Mouse (Mus musculus): Measurements from ENCODE around the gene Rasgef1b. TPM values are rescaled to one million over a fixed set of nuclear protein-coding genes. Genes with fewer than 3 reads are reported as not detected.
"Not testable (repeated sequence)": the region's sequence is repeated elsewhere in the genome, so short reads cannot be mapped to it uniquely, and the experiment has no call there.

Rasgef1b gene
- polyA plus RNA-seq, 1 experiment from 2014 or later: 65.7 TPM

DNA sequence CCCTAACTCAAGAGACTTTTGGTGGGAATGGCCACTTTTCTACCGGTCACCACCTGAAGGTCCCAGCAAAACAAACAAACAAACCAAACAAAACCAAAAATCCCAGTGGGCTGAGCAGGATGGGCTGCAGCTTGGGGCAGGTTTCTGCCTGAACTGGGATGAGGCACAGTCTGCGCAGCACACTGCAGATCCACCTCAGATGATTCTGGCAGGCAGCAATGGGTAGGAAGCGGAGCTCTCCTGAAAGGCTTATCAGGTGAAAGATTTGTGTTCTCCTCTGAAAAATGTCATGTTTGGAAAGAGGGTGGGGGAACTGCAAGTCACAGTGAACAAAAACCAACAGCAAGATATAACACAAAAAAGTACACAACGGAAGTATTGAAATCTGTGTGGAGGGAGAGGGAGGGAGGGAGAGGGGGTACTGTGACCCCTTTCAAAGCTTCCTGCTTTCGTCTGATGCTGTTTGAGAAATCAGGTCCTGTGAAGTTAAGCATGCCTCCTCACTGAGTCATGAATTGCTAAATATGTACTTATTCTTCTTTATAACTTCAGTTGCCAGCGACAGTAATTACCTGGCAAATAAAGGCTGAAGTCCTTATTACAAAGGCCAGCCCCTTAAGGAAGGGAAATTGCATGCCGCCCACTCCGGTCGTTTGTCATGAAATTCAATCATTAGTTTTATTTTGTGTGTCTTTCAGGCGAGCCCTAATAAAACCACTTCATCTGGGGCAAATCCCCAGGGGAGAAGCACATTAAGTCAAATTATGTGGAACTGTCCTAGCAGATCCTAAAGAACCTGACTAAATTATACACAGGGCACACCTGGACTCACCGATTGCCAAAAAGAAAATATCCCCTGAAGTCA is 491.7 kb downstream of the Rasgef1b start:
- no peaks in the 10 kb centered on the region for H3K4me1 ChIP-seq
- H3K36me3 ChIP-seq (replicated peaks): no peaks in the 10 kb centered on the region; the same call in 1 of the 2 replicates
- H3K9me3 ChIP-seq: no peaks in the 10 kb centered on the region
- no peak overlapping the region for H3K9ac ChIP-seq
- no peak for ATAC-seq (replicated peaks)
- H3K27me3 ChIP-seq (replicated peaks): no peaks in the 10 kb centered on the region
- H3K27ac ChIP-seq: no peak overlapping the region
- WGBS: 74% methylated on average over 11 of the region's 11 CpGs
- no peak overlapping the region for H3K4me2 ChIP-seq
- H3K4me3 ChIP-seq: no peak overlapping the region

DNA sequence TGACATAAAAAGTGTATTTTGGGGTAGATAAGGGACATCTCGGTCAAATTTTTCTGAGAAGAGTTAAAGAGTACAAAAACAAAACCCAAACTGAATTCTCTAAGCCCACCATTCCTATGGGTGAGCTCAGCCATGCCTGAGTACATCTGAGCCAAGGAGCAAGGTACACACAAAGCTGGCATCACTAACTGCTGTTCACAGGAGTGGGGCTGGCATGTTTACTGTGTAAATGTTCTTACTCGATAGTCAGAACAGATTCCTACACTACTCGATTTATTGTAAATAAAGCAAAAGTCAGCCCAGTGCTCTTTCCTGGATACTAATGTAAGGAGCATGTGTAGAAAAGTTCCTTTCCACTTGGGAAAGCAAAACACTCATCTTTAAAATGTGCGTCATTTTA is 492.4 kb downstream of the Rasgef1b start:
- Histone ChIP-seq H3K27me3 (replicated peaks) (no peaks in the 10 kb centered on the region), H3K4me1 (no peaks in the 10 kb centered on the region), H3K27ac (no peak overlapping the region), H3K36me3 (replicated peaks) (no peaks in the 10 kb centered on the region; the same call in 1 of the 2 replicates), H3K4me2 (no peak overlapping the region), H3K9me3 (no peaks in the 10 kb centered on the region), H3K4me3 (no peak overlapping the region), H3K9ac (no peak overlapping the region)
- no peak for ATAC-seq (replicated peaks)
- 87% methylated on average over 4 of the region's 4 CpGs for whole genome bisulfite sequencing

DNA sequence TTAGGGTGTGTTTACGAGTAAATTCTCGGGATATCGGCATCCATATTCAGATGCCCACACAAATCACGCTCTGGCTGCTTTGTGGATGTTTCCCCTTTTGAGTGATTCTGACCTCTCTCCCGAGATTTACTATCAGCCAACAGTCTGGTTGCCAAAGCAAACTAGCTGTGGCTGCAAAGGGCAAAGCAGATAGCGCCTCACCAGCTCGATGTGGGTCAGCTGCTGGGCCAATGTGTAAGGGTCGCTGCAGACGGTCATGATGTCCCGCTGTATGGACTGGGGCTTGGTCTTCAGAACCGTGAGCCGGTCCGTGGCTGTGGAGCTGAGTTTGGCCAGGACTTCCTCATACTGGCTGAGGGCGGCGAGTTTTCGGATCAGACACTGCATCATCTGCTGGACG is 494.6 kb downstream of the Rasgef1b start:
- peaks cover 3% of the 10 kb centered on the region; the same call in 1 of the 2 replicates for H3K36me3 ChIP-seq (replicated peaks)
- H3K4me2 ChIP-seq: no peak overlapping the region
- H3K9me3 ChIP-seq: no peaks in the 10 kb centered on the region
- no peak overlapping the region for H3K4me3 ChIP-seq
- H3K9ac ChIP-seq: no peak overlapping the region
- ATAC-seq (replicated peaks): no peak
- H3K4me1 ChIP-seq: no peaks in the 10 kb centered on the region
- no peak overlapping the region for H3K27ac ChIP-seq
- 92% methylated on average over 17 of the region's 17 CpGs for WGBS
- no peaks in the 10 kb centered on the region for H3K27me3 ChIP-seq (replicated peaks)

DNA sequence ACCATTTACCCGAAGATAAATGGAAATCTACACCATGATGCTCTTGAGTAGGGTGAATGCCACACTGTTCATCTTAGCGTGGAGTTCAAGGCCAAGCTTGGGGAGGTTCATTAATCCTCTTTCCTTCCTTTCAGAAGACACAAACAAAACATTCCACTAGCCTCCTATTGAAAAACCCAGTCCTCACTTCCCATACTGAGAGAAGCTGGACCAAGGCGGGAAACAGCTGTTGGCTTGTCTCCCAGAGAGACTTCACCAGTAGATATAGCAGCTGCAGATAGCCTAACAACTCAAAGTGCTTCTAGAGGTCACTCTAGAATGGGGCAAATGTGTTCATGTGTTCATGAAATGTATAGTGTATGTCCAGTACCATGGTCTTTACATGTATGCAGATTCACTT is 495.7 kb downstream of the Rasgef1b start:
- no peak for ATAC-seq (replicated peaks)
- H3K9me3 ChIP-seq: no peaks in the 10 kb centered on the region
- no peak overlapping the region for H3K27ac ChIP-seq
- H3K27me3 ChIP-seq (replicated peaks): no peaks in the 10 kb centered on the region
- H3K4me2 ChIP-seq: no peak overlapping the region
- WGBS: 73% methylated on average over 3 of the region's 3 CpGs
- H3K36me3 ChIP-seq (replicated peaks): peaks cover 9% of the 10 kb centered on the region; the same call in 1 of the 2 replicates
- H3K4me1 ChIP-seq: no peaks in the 10 kb centered on the region
- no peak overlapping the region for H3K9ac ChIP-seq
- H3K4me3 ChIP-seq: no peak overlapping the region

DNA sequence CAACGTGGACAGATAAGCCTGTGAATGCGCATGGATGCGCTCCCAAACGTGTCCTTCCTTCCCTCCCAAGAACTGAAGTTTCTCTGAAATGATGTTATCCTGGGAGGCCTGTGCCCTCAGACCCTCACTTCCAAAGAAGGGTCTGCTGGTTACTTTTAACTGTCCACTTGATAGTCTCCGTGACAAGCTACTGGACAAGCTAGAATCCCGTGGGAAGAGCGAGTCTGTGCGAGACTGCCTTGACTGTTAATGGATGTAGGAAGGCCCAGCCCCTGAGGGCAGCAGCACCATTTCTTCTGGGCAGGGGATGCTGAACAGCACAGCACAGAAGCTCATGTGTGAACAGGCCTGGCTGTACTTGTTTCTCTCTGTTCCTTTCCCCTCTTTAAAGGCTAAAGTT is 496.5 kb downstream of the Rasgef1b start:
- H3K27ac ChIP-seq: no peak overlapping the region
- no peak overlapping the region for H3K4me2 ChIP-seq
- H3K4me1 ChIP-seq: no peaks in the 10 kb centered on the region
- H3K9ac ChIP-seq: no peak overlapping the region
- ATAC-seq (replicated peaks): no peak
- H3K27me3 ChIP-seq (replicated peaks): no peaks in the 10 kb centered on the region
- H3K9me3 ChIP-seq: no peaks in the 10 kb centered on the region
- H3K4me3 ChIP-seq: no peak overlapping the region
- H3K36me3 ChIP-seq (replicated peaks): peaks cover 16% of the 10 kb centered on the region; the same call in 1 of the 2 replicates
- WGBS: 90% methylated on average over 8 of the region's 8 CpGs

DNA sequence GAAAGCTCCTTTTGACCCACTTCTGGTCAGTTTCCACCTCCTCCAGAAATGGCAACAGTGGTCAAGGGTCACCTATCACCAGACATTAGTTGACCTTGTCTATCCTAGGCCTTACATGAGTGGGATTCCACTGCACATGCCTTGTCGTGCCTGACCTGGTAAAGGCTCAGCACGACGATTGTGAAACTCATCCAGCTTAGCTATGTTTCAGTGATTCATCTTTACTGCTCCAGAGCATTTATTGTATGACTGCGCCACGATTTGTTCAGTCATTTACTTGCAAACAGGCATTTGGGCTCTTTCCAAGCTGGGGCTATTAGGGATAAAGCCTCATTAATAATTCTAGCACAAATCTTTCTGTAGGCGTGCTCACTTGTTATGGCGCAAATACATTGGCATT is 498.4 kb downstream of the Rasgef1b start:
- Histone ChIP-seq H3K9me3 (no peaks in the 10 kb centered on the region), H3K4me3 (no peak overlapping the region), H3K36me3 (replicated peaks) (peaks cover 17% of the 10 kb centered on the region; the same call in 1 of the 2 replicates), H3K4me1 (no peaks in the 10 kb centered on the region), H3K27ac (no peak overlapping the region), H3K27me3 (replicated peaks) (no peaks in the 10 kb centered on the region), H3K4me2 (no peak overlapping the region), H3K9ac (no peak overlapping the region)
- 73% methylated on average over 7 of the region's 7 CpGs for WGBS
- ATAC-seq (replicated peaks): no peak

DNA sequence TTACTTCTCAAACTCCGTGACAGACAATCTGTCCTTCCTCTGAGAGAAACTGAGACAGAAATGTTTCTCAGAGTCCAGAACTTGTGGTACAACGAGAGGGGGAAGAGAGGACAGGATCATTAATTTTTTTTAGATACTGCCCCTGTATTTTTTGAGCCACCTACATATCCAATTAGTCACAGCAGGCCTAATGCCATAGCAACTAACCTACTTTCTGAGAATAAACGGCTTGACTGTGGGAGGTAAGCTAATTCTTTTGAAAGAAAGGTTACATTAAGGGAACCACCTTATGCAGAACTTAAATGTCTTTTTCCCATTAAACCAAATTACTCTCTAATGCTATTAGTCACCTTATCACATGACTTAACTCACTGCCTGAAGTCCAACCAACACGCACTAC is 501.5 kb downstream of the Rasgef1b start:
- H3K27ac ChIP-seq: no peak overlapping the region
- no peaks in the 10 kb centered on the region for H3K27me3 ChIP-seq (replicated peaks)
- H3K9me3 ChIP-seq: no peaks in the 10 kb centered on the region
- H3K4me2 ChIP-seq: no peak overlapping the region
- H3K4me1 ChIP-seq: no peaks in the 10 kb centered on the region
- peaks cover 24% of the 10 kb centered on the region; the same call in 1 of the 2 replicates for H3K36me3 ChIP-seq (replicated peaks)
- 69% methylated on average over 4 of the region's 4 CpGs for WGBS
- ATAC-seq (replicated peaks): no peak
- H3K4me3 ChIP-seq: no peak overlapping the region
- no peak overlapping the region for H3K9ac ChIP-seq

DNA sequence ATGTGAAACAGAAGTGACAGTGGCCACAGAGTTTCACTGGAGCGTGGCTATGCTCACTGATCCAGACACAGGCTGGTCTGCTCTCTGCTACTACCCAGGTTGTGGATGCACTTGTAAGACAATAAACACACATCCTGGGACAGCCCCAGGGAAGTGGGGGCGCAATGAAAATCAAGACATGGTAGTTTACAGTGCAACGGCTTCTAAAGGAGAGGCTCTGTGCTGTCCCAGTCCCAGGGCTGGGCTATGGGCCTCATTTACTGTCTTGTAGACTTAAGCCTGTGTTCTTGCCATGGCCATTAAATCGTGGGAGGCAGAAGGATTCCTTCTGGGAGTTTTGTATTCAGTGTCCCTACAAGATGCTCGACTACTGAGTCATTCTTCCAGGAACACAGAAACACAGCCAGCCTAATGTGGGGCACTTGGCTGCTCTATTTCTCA is 504.3 kb downstream of the Rasgef1b start:
- no peak for ATAC-seq (replicated peaks)
- peaks cover 45% of the 10 kb centered on the region for H3K36me3 ChIP-seq (replicated peaks)
- H3K4me2 ChIP-seq: no peak overlapping the region
- H3K27ac ChIP-seq: no peak overlapping the region
- H3K27me3 ChIP-seq (replicated peaks): no peaks in the 10 kb centered on the region
- H3K4me1 ChIP-seq: no peaks in the 10 kb centered on the region
- H3K9me3 ChIP-seq: no peaks in the 10 kb centered on the region
- H3K4me3 ChIP-seq: no peak overlapping the region
- H3K9ac ChIP-seq: no peak overlapping the region
- WGBS: 56% methylated on average over 5 of the region's 5 CpGs

DNA sequence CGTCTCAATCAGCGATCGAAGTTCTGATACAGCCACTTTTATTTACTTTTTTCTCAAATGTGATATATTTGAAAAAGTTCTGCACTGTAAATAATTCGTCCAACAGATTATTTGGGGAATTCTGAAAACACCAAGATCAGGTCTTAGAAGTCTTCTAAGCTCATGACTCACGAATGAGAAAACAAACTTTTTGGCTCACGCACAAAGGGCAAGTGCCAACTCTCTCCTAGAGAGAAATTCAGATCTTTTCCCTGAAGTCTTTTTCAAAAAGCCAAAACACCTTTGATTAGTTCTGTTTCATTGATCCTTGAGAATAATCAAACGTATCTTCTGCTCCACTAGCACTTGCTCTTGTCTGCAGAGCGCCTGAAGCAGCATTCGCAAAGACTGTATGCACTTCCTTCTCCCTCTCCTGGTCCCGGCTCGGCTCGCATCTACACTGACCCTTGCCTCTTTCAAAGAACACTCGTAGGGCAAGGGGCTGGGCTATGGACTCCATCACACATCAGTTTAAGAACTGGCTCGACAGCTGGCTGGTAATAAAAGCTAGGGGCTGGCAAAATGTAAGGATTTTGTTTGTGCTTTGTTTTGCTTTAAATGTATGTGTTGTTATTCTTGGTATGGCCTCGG is 504.9 kb downstream of the Rasgef1b start:
- no peak for ATAC-seq (replicated peaks)
- Histone ChIP-seq H3K4me3 (no peak overlapping the region), H3K27me3 (replicated peaks) (no peaks in the 10 kb centered on the region), H3K9ac (no peak overlapping the region), H3K4me1 (no peaks in the 10 kb centered on the region), H3K4me2 (no peak overlapping the region), H3K9me3 (no peaks in the 10 kb centered on the region), H3K27ac (no peak overlapping the region), H3K36me3 (replicated peaks) (peaks cover 42% of the 10 kb centered on the region)
- WGBS: 62% methylated on average over 15 of the region's 15 CpGs

DNA sequence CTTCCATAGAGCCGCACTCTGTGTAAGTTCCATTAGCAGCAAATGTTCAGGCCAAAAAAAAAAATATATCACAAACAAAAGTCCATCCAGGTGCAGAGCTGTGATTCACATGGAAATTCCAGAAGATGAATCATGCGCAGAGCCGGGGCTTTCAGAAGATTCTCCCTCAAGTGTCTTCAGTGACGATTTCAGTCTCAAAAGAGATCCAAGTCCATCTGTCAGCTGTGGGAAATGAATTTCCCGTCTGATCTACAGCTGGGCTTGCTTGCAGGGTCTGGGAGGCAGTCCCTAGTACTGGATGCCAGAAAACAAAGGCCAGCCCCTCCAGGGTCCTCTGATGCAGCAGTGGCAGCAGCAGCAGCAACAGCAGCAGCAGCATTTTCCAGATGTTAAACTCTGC is 510.5 kb downstream of the Rasgef1b start:
- ATAC-seq (replicated peaks): no peak
- Histone ChIP-seq H3K4me1 (no peaks in the 10 kb centered on the region), H3K36me3 (replicated peaks) (peaks cover 34% of the 10 kb centered on the region), H3K9ac (no peak overlapping the region), H3K9me3 (no peaks in the 10 kb centered on the region), H3K4me2 (no peak overlapping the region), H3K4me3 (no peak overlapping the region), H3K27me3 (replicated peaks) (no peaks in the 10 kb centered on the region), H3K27ac (no peak overlapping the region)
- 46% methylated on average over 5 of the region's 5 CpGs for WGBS

DNA sequence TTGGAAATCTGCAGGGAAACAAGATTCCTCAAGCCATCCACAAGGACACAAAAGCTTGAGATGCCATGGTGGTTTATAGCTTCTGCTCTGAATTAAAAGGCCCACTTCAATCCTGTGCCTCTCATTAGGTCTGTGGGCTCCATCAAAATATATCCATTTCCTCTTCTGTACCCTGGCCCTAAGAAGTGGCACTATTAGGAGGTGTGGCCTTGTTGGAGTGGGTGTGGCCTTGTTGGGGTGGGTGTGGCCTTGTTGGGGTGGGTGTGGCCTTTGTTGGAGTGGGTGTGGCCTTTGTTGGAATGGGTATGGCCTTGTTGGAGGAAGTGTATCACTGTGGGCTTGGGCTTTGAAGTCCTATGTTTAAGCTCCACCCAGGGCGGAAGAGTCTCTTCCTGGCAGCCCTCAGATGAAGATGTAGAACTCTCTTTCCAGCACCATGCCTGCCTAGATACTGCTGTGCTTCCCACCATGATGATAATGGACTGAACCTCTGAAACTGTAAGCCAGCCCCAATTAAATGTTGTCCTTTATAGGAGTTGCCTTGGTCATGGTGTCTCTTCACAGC is 512.2 kb downstream of the Rasgef1b start:
- H3K4me2 ChIP-seq; H3K4me3 ChIP-seq; H3K27ac ChIP-seq; H3K27me3 ChIP-seq (replicated peaks); H3K4me1 ChIP-seq; H3K9me3 ChIP-seq; H3K9ac ChIP-seq: not testable (repeated sequence)
- ATAC-seq (replicated peaks): peak; percentile 42; the same call in 1 of the 2 replicates
- 100% methylated on average over 1 of the region's 1 CpGs for WGBS
- peaks cover 20% of the 10 kb centered on the region for H3K36me3 ChIP-seq (replicated peaks)
